10 mouse cellular contexts compared by ENCODE assay signal in genomic region chr17:71693313-71693712, GRCm38 (mm10). TPM values are rescaled to one million over a fixed set of nuclear protein-coding genes. Genes with fewer than 3 reads are reported as not detected.
DNase-seq lines count a peak whose midpoint lies in the region; ATAC-seq and TF ChIP-seq lines count a peak whose summit lies in the region.
"Had no signal": no experiment of that assay in that cellular context is flagged by ENCODE, and none has a peak within 500 bp of the region (broad histone marks: within the 10 kb centered on the region; RNA-seq: fewer than 3 reads in every experiment).

No protein-coding gene starts in this region.

- no peak overlapping the region for H3K4me3 ChIP-seq in hindbrain, embryonic 10.5 days
- H3K4me3 ChIP-seq in hindbrain, embryonic 14.5 days (replicated peaks; ENCODE audit: low read length), result no peak overlapping the region
- no peak overlapping the region for H3K4me3 ChIP-seq in lung, embryonic 14.5 days (ENCODE audit: low read depth, low read length)

- no peak overlapping the region for H3K9ac ChIP-seq in hindbrain, embryonic 14.5 days
- H3K9ac ChIP-seq in lung, embryonic 14.5 days, result no peak overlapping the region

- H3K4me1 ChIP-seq in hindbrain, embryonic 10.5 days (replicated peaks), result peaks cover 35% of the 10 kb centered on the region
- H3K4me1 ChIP-seq in hindbrain, embryonic 14.5 days (replicated peaks; ENCODE audit: control insufficient read depth, insufficient read depth, low read length), result no peaks in the 10 kb centered on the region
- H3K4me1 ChIP-seq in lung, embryonic 14.5 days (ENCODE audit: insufficient read depth), result peaks cover 8% of the 10 kb centered on the region

- ATAC-seq in hindbrain, embryonic 14.5 days (ENCODE audit: low FRiP score), result no peak
- ATAC-seq in lung, embryonic 14.5 days (ENCODE audit: insufficient read depth), result no peak
- ATAC-seq: CD4-positive, CD25-positive, alpha-beta regulatory T cell, adult 4 months had no signal

- H3K27me3 ChIP-seq in hindbrain, embryonic 10.5 days (ENCODE audit: insufficient read depth, poor library complexity, severe bottlenecking), result no peaks in the 10 kb centered on the region
- no peaks in the 10 kb centered on the region for H3K27me3 ChIP-seq in hindbrain, embryonic 14.5 days (ENCODE audit: control insufficient read depth, insufficient read depth, low read length)
- H3K27me3 ChIP-seq in lung, embryonic 14.5 days (ENCODE audit: insufficient read depth, low read length), result no peaks in the 10 kb centered on the region

- H3K36me3 ChIP-seq in hindbrain, embryonic 10.5 days, result no peaks in the 10 kb centered on the region
- no peaks in the 10 kb centered on the region for H3K36me3 ChIP-seq in hindbrain, embryonic 14.5 days (replicated peaks; ENCODE audit: control insufficient read depth, insufficient read depth)
- no peaks in the 10 kb centered on the region for H3K36me3 ChIP-seq in lung, embryonic 14.5 days (ENCODE audit: insufficient read depth)

- peak overlapping the region; percentile 64 for H3K27ac ChIP-seq in hindbrain, embryonic 10.5 days
- no peak overlapping the region for H3K27ac ChIP-seq in hindbrain, embryonic 14.5 days
- H3K27ac ChIP-seq in lung, embryonic 14.5 days (ENCODE audit: low read depth), result no peak overlapping the region

- no peak overlapping the region for H3K4me2 ChIP-seq in hindbrain, embryonic 14.5 days (replicated peaks)
- no peak overlapping the region for H3K4me2 ChIP-seq in lung, embryonic 14.5 days

- no peak for TF ChIP-seq CTCF in lung, embryonic 14.5 days (IDR thresholded peaks at IDR 0.05; ENCODE audit: low read depth)

- peak; percentile 43 for DNase-seq in hindbrain, embryonic 10.5 days (ENCODE audit: low spot score)
- no peak for DNase-seq in hindbrain, embryonic 14.5 days (ENCODE audit: low spot score)
- peak; percentile 82 for DNase-seq in right cerebral cortex, adult 18-20 months
- DNase-seq in right cerebral cortex, postnatal 4 days, result no peak
- DNase-seq in lung, embryonic 14.5 days, result peak; percentile 66
- no peak for DNase-seq in cerebellum, adult 9-11 months
- no peak for DNase-seq in cerebellum, postnatal 36 days
- DNase-seq in adrenal gland, adult 2 months, result no peak

- H3K9me3 ChIP-seq in hindbrain, embryonic 10.5 days, result peaks cover 3% of the 10 kb centered on the region; the same call in 1 of the 2 replicates
- H3K9me3 ChIP-seq in hindbrain, embryonic 14.5 days (ENCODE audit: control insufficient read depth, low read length), result peaks cover 8% of the 10 kb centered on the region; the same call in 1 of the 2 replicates
- H3K9me3 ChIP-seq in lung, embryonic 14.5 days (ENCODE audit: low read depth, low read length), result no peaks in the 10 kb centered on the region

- 35% methylated on average over 5 of the region's 5 CpGs for WGBS in hindbrain, embryonic 10.5 days
- WGBS in hindbrain, embryonic 14.5 days, result 34% methylated on average over 5 of the region's 5 CpGs
- WGBS in lung, embryonic 14.5 days, result 37% methylated on average over 5 of the region's 5 CpGs

RNA-seq across cellular contexts. Expression of gene Togaram2, which starts 20.3 kb away (rescaled TPM):
- polyA plus RNA-seq in hindbrain, embryonic 10.5 days (2016; fragmentation: Nextera tagmentation; extraction: Ambion mirVana), result 0.05 and 0.09 TPM in 2 replicates
- 1.0 TPM in 2 replicates for polyA plus RNA-seq in hindbrain, embryonic 14.5 days (2014; fragmentation: Nextera tagmentation; extraction: Ambion mirVana)
- polyA plus RNA-seq in lung, embryonic 14.5 days (2014; fragmentation: Nextera tagmentation; extraction: Ambion mirVana), result 0.51 and 0.61 TPM in 2 replicates
- total RNA-seq in adrenal gland, adult 2 months (2021), result under 1 TPM in 1 of 2 experiments, not detected in 1; 0.07 TPM
- polyA plus RNA-seq in adrenal gland, adult 2 months (2012; rRNA removed), result 0.08 TPM in 1 of 2 replicates, not detected in the other
- polyA plus RNA-seq: CD4-positive, CD25-positive, alpha-beta regulatory T cell, adult 4 months had no signal

RNA-seq across cellular contexts. Expression of gene Pcare, which starts 59.4 kb away (rescaled TPM):
- polyA plus RNA-seq in hindbrain, embryonic 10.5 days (2016; fragmentation: Nextera tagmentation; extraction: Ambion mirVana), result not detected in 2 replicates
- not detected in 2 replicates for polyA plus RNA-seq in hindbrain, embryonic 14.5 days (2014; fragmentation: Nextera tagmentation; extraction: Ambion mirVana)
- polyA plus RNA-seq in lung, embryonic 14.5 days (2014; fragmentation: Nextera tagmentation; extraction: Ambion mirVana), result not detected in 2 replicates
- not detected for total RNA-seq in adrenal gland, adult 2 months (2021)
- polyA plus RNA-seq in adrenal gland, adult 2 months (2012; rRNA removed), result not detected in 2 replicates
- total RNA-seq: gastrocnemius, postnatal 4 days had no signal
- polyA plus RNA-seq: CD4-positive, CD25-positive, alpha-beta regulatory T cell, adult 4 months had no signal

Comparison
In these comparisons a context has a peak if more than half of its experiments do, and no peak if none do; other contexts are left out.
1. DNase-seq: peak in hindbrain, embryonic 10.5 days (single experiment), right cerebral cortex, adult 18-20 months (single experiment) and lung, embryonic 14.5 days (single experiment); none in hindbrain, embryonic 14.5 days (single experiment), right cerebral cortex, postnatal 4 days (single experiment), cerebellum, adult 9-11 months (single experiment), cerebellum, postnatal 36 days (0 of 2) and adrenal gland, adult 2 months (single experiment).